Mouse (Mus musculus): Measurements from ENCODE around the gene Eef2k.

GRCm38 (mm10) chr7:120901701-120902100 lies 59.1 kb downstream of the Eef2k start:
- TF ChIP-seq CTCF (IDR thresholded peaks at IDR 0.05; ENCODE audit: borderline replicate concordance, control insufficient read depth, extremely low read depth, insufficient read depth, low read length, poor library complexity) (no peak), POLR2A (IDR thresholded peaks at IDR 0.05; ENCODE audit: control insufficient read depth, extremely low read depth, insufficient read depth, low read length, poor library complexity) (no peak)

All from thymus, adult 2 months (tissue).